In genomic region chr7:52007138-52007537, GRCm38 (mm10) we compare ENCODE assay signal across 34 mouse cellular contexts. TPM values are rescaled to one million over a fixed set of nuclear protein-coding genes. Genes with fewer than 3 reads are reported as not detected.
A peak's percentile ranks its signal among the peaks of the same experiment; 100 is the strongest.
DNase-seq lines count a peak whose midpoint lies in the region; ATAC-seq and TF ChIP-seq lines count a peak whose summit lies in the region.
"Had no signal": no experiment of that assay in that cellular context is flagged by ENCODE, and none has a peak within 500 bp of the region (broad histone marks: within the 10 kb centered on the region; RNA-seq: fewer than 3 reads in every experiment).

No protein-coding gene starts in this region.

- TF ChIP-seq CTCF in intestine, postnatal 0 days (IDR thresholded peaks at IDR 0.05; ENCODE audit: low read depth) = no peak
- TF ChIP-seq CTCF in small intestine, adult 2 months (IDR thresholded peaks at IDR 0.05; ENCODE audit: extremely low read depth, insufficient read length, insufficient replicate concordance, low read depth, low read length) = no peak

- H3K4me3 ChIP-seq in erythroblast, embryonic 14.5 days (replicated peaks) = peak overlapping the region; percentile 88
- no peak overlapping the region for H3K4me3 ChIP-seq in liver, embryonic 13.5 days (replicated peaks)
- no peak overlapping the region for H3K4me3 ChIP-seq in liver, embryonic 11.5 days (ENCODE audit: low read depth, low read length)
- H3K4me3 ChIP-seq in intestine, postnatal 0 days (ENCODE audit: low read depth, low read length) = no peak overlapping the region
- H3K4me3 ChIP-seq in small intestine, adult 2 months (ENCODE audit: low read depth, low read length) = no peak overlapping the region

- no peak overlapping the region for H3K9ac ChIP-seq in liver, embryonic 13.5 days
- no peak overlapping the region for H3K9ac ChIP-seq in liver, embryonic 11.5 days (ENCODE audit: low read depth, low read length)
- no peak overlapping the region for H3K9ac ChIP-seq in intestine, postnatal 0 days (ENCODE audit: low read depth, low read length)
- H3K9ac ChIP-seq: embryonic facial prominence, embryonic 12.5 days; embryonic facial prominence, embryonic 15.5 days; hindbrain, embryonic 13.5 days had no signal

- H3K36me3 ChIP-seq in erythroblast, embryonic 14.5 days (ENCODE audit: control insufficient read depth) = peaks cover 17% of the 10 kb centered on the region
- H3K36me3 ChIP-seq in liver, embryonic 13.5 days = peaks cover 13% of the 10 kb centered on the region
- no peaks in the 10 kb centered on the region for H3K36me3 ChIP-seq in liver, embryonic 11.5 days (ENCODE audit: control insufficient read depth, insufficient read depth, low read length)
- H3K36me3 ChIP-seq in intestine, postnatal 0 days (ENCODE audit: control insufficient read depth, insufficient read depth) = no peaks in the 10 kb centered on the region
- no peaks in the 10 kb centered on the region for H3K36me3 ChIP-seq in small intestine, adult 2 months (ENCODE audit: control insufficient read depth, insufficient read depth, low read length)
- H3K36me3 ChIP-seq: embryonic facial prominence, embryonic 12.5 days; embryonic facial prominence, embryonic 15.5 days; hindbrain, embryonic 10.5 days; hindbrain, embryonic 13.5 days had no signal

- H3K4me1 ChIP-seq in erythroblast, embryonic 14.5 days (ENCODE audit: control insufficient read depth) = peaks cover 43% of the 10 kb centered on the region
- H3K4me1 ChIP-seq in liver, embryonic 13.5 days (replicated peaks) = peaks cover 31% of the 10 kb centered on the region
- peaks cover 8% of the 10 kb centered on the region; the same call in 1 of the 2 replicates for H3K4me1 ChIP-seq in liver, embryonic 11.5 days (replicated peaks; ENCODE audit: control insufficient read depth, insufficient read depth, low read length)
- H3K4me1 ChIP-seq in intestine, postnatal 0 days (replicated peaks; ENCODE audit: control insufficient read depth, insufficient read depth, low read length) = 0 out of 2 replicates have a peak, but pooled peaks cover 2% of the 10 kb centered on the region
- H3K4me1 ChIP-seq in small intestine, adult 2 months (ENCODE audit: control insufficient read depth, insufficient read depth, insufficient read length, low read length) = peaks cover 19% of the 10 kb centered on the region; the same call in 1 of the 2 replicates
- H3K4me1 ChIP-seq: embryonic facial prominence, embryonic 12.5 days had no signal

- H3K4me2 ChIP-seq in liver, embryonic 13.5 days = peak overlapping the region; percentile 30; the same call in 1 of the 2 replicates
- H3K4me2 ChIP-seq in liver, embryonic 11.5 days = no peak overlapping the region
- 0 out of 2 replicates have a peak overlapping the region, but pooled peaks have one; percentile 13 for H3K4me2 ChIP-seq in intestine, postnatal 0 days (replicated peaks; ENCODE audit: low read depth)

- H3K27me3 ChIP-seq in erythroblast, embryonic 14.5 days (ENCODE audit: control insufficient read depth) = peaks cover 3% of the 10 kb centered on the region
- no peaks in the 10 kb centered on the region for H3K27me3 ChIP-seq in liver, embryonic 13.5 days
- H3K27me3 ChIP-seq in liver, embryonic 11.5 days (replicated peaks; ENCODE audit: control insufficient read depth, insufficient read depth, low read length) = no peaks in the 10 kb centered on the region
- H3K27me3 ChIP-seq in intestine, postnatal 0 days (replicated peaks; ENCODE audit: control insufficient read depth, insufficient read depth, low read length) = no peaks in the 10 kb centered on the region
- no peaks in the 10 kb centered on the region for H3K27me3 ChIP-seq in small intestine, adult 2 months (ENCODE audit: control insufficient read depth, insufficient read depth, low read length)
- H3K27me3 ChIP-seq: CH12.LX had no signal

- peak overlapping the region; percentile 1; the same call in 1 of the 2 replicates for H3K27ac ChIP-seq in liver, embryonic 13.5 days
- no peak overlapping the region for H3K27ac ChIP-seq in liver, embryonic 11.5 days (ENCODE audit: low read depth, low read length)
- no peak overlapping the region for H3K27ac ChIP-seq in intestine, postnatal 0 days (ENCODE audit: low read depth, low read length)
- H3K27ac ChIP-seq in small intestine, adult 2 months (ENCODE audit: insufficient read depth, low read depth, low read length) = 0 out of 2 replicates have a peak overlapping the region, but pooled peaks have one; percentile 3
- H3K27ac ChIP-seq: embryonic facial prominence, embryonic 12.5 days; embryonic facial prominence, embryonic 15.5 days; hindbrain, embryonic 10.5 days; hindbrain, embryonic 13.5 days had no signal

- no peak for TF ChIP-seq POLR2A in small intestine, adult 2 months (IDR thresholded peaks at IDR 0.05; ENCODE audit: low read depth, low read length)

- intact Hi-C loops in heart, postnatal 36 days (cut with DNase I) = no loop called here

- DNase-seq in liver, embryonic 13.5 days = no peak
- no peak for DNase-seq in liver, embryonic 11.5 days (ENCODE audit: low spot score)
- DNase-seq in heart, postnatal 36 days = no peak
- DNase-seq: adrenal gland, adult 2 months; adrenal gland, postnatal 14 days; B cell, adult 2 months; cerebellum, adult 11 months; cerebellum, adult 8-10 months; forebrain, postnatal 0 days; gastrocnemius, adult 2 months; gastrocnemius, postnatal 14 days; heart, adult 11 months had no signal

- WGBS in liver, embryonic 13.5 days (ENCODE audit: insufficient replicate concordance) = 49% methylated on average over 2 of the region's 2 CpGs
- 66% methylated on average over 2 of the region's 2 CpGs for WGBS in liver, embryonic 11.5 days
- 51% methylated on average over 2 of the region's 2 CpGs for WGBS in intestine, postnatal 0 days
- WGBS in small intestine, adult 2 months = 38% methylated on average over 2 of the region's 2 CpGs

- H3K9me3 ChIP-seq in erythroblast, embryonic 14.5 days (ENCODE audit: control insufficient read depth, low read length) = no peaks in the 10 kb centered on the region
- H3K9me3 ChIP-seq in liver, embryonic 13.5 days (replicated peaks) = no peaks in the 10 kb centered on the region
- H3K9me3 ChIP-seq in liver, embryonic 11.5 days (ENCODE audit: control insufficient read depth, low read length) = no peaks in the 10 kb centered on the region
- H3K9me3 ChIP-seq in intestine, postnatal 0 days (ENCODE audit: control insufficient read depth) = no peaks in the 10 kb centered on the region
- H3K9me3 ChIP-seq: embryonic facial prominence, embryonic 12.5 days; embryonic facial prominence, embryonic 15.5 days; G1E; hindbrain, embryonic 10.5 days; hindbrain, embryonic 13.5 days had no signal

- ATAC-seq in erythroblast, adult 5-6 weeks (replicated peaks; ENCODE audit: low FRiP score, poor library complexity, severe bottlenecking) = no peak
- ATAC-seq in liver, embryonic 13.5 days (ENCODE audit: low read depth) = no peak
- ATAC-seq in liver, embryonic 11.5 days (replicated peaks; ENCODE audit: low FRiP score) = no peak
- ATAC-seq in intestine, postnatal 0 days = no peak
- ATAC-seq in erythroid progenitor cell, adult 5-6 weeks (replicated peaks; ENCODE audit: low FRiP score, poor library complexity, severe bottlenecking) = no peak

RNA-seq across cellular contexts. Expression of gene Svip, which starts 1.3 kb away (rescaled TPM):
- 19.0 and 24.8 TPM in 2 replicates for polyA plus RNA-seq in erythroblast, embryonic 14.5 days (2012)
- 17.8 and 19.0 TPM in 2 replicates for total RNA-seq in erythroblast, adult 5-6 weeks (2015; ENCODE audit: low replicate concordance)
- total RNA-seq in erythroblast, adult 5-6 weeks (2017; ENCODE audit: low replicate concordance) = 14.6 and 15.2 TPM in 2 replicates
- polyA plus RNA-seq in liver, embryonic 13.5 days (2015; fragmentation: Nextera tagmentation; extraction: Ambion mirVana) = 24.1 and 29.9 TPM in 2 replicates
- 24.3 and 26.5 TPM in 2 replicates for polyA plus RNA-seq in liver, embryonic 11.5 days (2014; fragmentation: Nextera tagmentation; extraction: Ambion mirVana)
- polyA plus RNA-seq in intestine, postnatal 0 days (2015; fragmentation: Nextera tagmentation; extraction: Ambion mirVana) = 9.7 and 10.8 TPM in 2 replicates
- 1.1 and 1.8 TPM in 2 replicates for polyA plus RNA-seq in small intestine, adult 2 months (2012; rRNA removed)
- 10 to 100 TPM; 23.3 to 23.9 TPM for total RNA-seq in heart, postnatal 36 days (2021)
- total RNA-seq in erythroid progenitor cell, adult 5-6 weeks (2015; ENCODE audit: low replicate concordance) = 59.1 and 73.4 TPM in 2 replicates
- total RNA-seq in erythroid progenitor cell, adult 5-6 weeks (2017; ENCODE audit: low replicate concordance) = 39.8 and 48.4 TPM in 2 replicates
- total RNA-seq: CH12.LX had no signal

RNA-seq across cellular contexts. Expression of gene 1700015G11Rik, which starts 8.4 kb away (rescaled TPM):
- not detected in 2 replicates for polyA plus RNA-seq in erythroblast, embryonic 14.5 days (2012)
- not detected in 2 replicates for total RNA-seq in erythroblast, adult 5-6 weeks (2015; ENCODE audit: low replicate concordance)
- not detected in 2 replicates for total RNA-seq in erythroblast, adult 5-6 weeks (2017; ENCODE audit: low replicate concordance)
- not detected in 2 replicates for polyA plus RNA-seq in liver, embryonic 13.5 days (2015; fragmentation: Nextera tagmentation; extraction: Ambion mirVana)
- not detected in 2 replicates for polyA plus RNA-seq in liver, embryonic 11.5 days (2014; fragmentation: Nextera tagmentation; extraction: Ambion mirVana)
- polyA plus RNA-seq in intestine, postnatal 0 days (2015; fragmentation: Nextera tagmentation; extraction: Ambion mirVana) = not detected in 2 replicates
- not detected in 2 replicates for polyA plus RNA-seq in small intestine, adult 2 months (2012; rRNA removed)
- not detected for total RNA-seq in heart, postnatal 36 days (2021)
- not detected in 2 replicates for total RNA-seq in erythroid progenitor cell, adult 5-6 weeks (2015; ENCODE audit: low replicate concordance)
- total RNA-seq in erythroid progenitor cell, adult 5-6 weeks (2017; ENCODE audit: low replicate concordance) = not detected in 2 replicates
- total RNA-seq: adrenal gland, adult 2 months; adrenal gland, postnatal 14 days; adrenal gland, postnatal 4 days; CH12.LX; forebrain, postnatal 0 days; G1E; gastrocnemius, adult 2 months; gastrocnemius, postnatal 14 days; gastrocnemius, postnatal 4 days; heart, adult 8-10 months; heart, postnatal 25 days had no signal
- polyA plus RNA-seq: adrenal gland, adult 2 months; embryonic facial prominence, embryonic 12.5 days; embryonic facial prominence, embryonic 15.5 days; forebrain, embryonic 11.5 days; forebrain, embryonic 14.5 days; forebrain, postnatal 0 days; frontal cortex, adult 2 months; G1E; heart, embryonic 11.5 days; heart, embryonic 14.5 days; heart, postnatal 0 days; hindbrain, embryonic 10.5 days; hindbrain, embryonic 13.5 days; hindbrain, embryonic 16.5 days had no signal

Comparison
In these comparisons a context has a peak if more than half of its experiments do, and no peak if none do; other contexts are left out.
1. H3K27ac ChIP-seq: peak in liver, embryonic 13.5 days (single experiment) and small intestine, adult 2 months (single experiment); none in liver, embryonic 11.5 days (single experiment) and intestine, postnatal 0 days (single experiment).